Mouse (Mus musculus) erythroblast, embryonic 14.5 days (primary cell): ENCODE results near the gene Ccdc73. TPM values are rescaled to one million over a fixed set of nuclear protein-coding genes. Genes with fewer than 3 reads are reported as not detected.
"Not testable (repeated sequence)": the region's sequence is repeated elsewhere in the genome, so short reads cannot be mapped to it uniquely, and the experiment has no call there.

Experiments used
- H3K27me3 ChIP-seq: 2 replicates; pipeline ENCODE4 v1.6.1; 2012; ENCODE audit warnings: inconsistent platforms; ENCODE audit not compliant: control insufficient read depth
- H3K36me3 ChIP-seq: 2 replicates; pipeline ENCODE4 v1.6.1; 2012; ENCODE audit warnings: mild to moderate bottlenecking, inconsistent platforms; ENCODE audit not compliant: control insufficient read depth
- H3K4me1 ChIP-seq: 2 replicates; pipeline ENCODE4 v1.6.1; 2012; ENCODE audit warnings: inconsistent platforms; ENCODE audit not compliant: control insufficient read depth
- H3K4me3 ChIP-seq: replicated peaks from 2 replicates; pipeline ENCODE3; 2012; ENCODE audit warnings: moderate library complexity, mild to moderate bottlenecking, inconsistent platforms
- H3K9me3 ChIP-seq: 2 replicates; pipeline ENCODE4 v1.6.1; 2012; ENCODE audit warnings: low read length, inconsistent platforms, mixed read lengths; ENCODE audit not compliant: control insufficient read depth
- GATA1 ChIP-seq: IDR thresholded peaks from 2 replicates; pipeline ENCODE4 v1.6.1; 2012; ENCODE audit warnings: low read length, inconsistent platforms, mixed read lengths
- TAL1 ChIP-seq: IDR thresholded peaks from 3 replicates; pipeline ENCODE4 v1.6.1; 2012; ENCODE audit warnings: low read length, inconsistent platforms, mixed read lengths
- polyA plus RNA-seq: library from polyadenylated mRNA; stranded (reverse); fragments of >175 nt; gene quantifications from 2 replicates; pipeline ENCODE4 v1.2.3, GENCODE M21; 2012

Ccdc73 gene
- polyA plus RNA-seq, 1 experiment, result not detected

- TF ChIP-seq TAL1 (no peak), GATA1 (no peak)
- no peaks in the 10 kb centered on the region; the same call in 1 of the 2 replicates for H3K9me3 ChIP-seq
- peaks cover 6% of the 10 kb centered on the region for H3K4me1 ChIP-seq
- peaks cover 50% of the 10 kb centered on the region for H3K27me3 ChIP-seq
- no peaks in the 10 kb centered on the region for H3K36me3 ChIP-seq
- no peak overlapping the region for H3K4me3 ChIP-seq
These were observed 19.1 kb upstream of the Ccdc73 start for GRCm38 (mm10) chr2:104848235-104849161.

GRCm38 (mm10) chr2:104849276-104849990 is 18.2 kb upstream of the Ccdc73 start, which contains the start of gene Prrg4:
TSS of gene Prrg4 (minus strand) at chr2:104849876.
- Histone ChIP-seq H3K36me3 (no peaks in the 10 kb centered on the region), H3K27me3 (peaks cover 51% of the 10 kb centered on the region), H3K4me3 (peak within 1 kb of the TSS; percentile 46), H3K9me3 (no peaks in the 10 kb centered on the region; the same call in 1 of the 2 replicates), H3K4me1 (peaks cover 6% of the 10 kb centered on the region)
- no peak for TF ChIP-seq GATA1
- no peak for TF ChIP-seq TAL1

GRCm38 (mm10) chr2:104849991-104850359 is 17.6 kb upstream of the Ccdc73 start:
- H3K36me3 ChIP-seq, result no peaks in the 10 kb centered on the region
- H3K9me3 ChIP-seq, result no peaks in the 10 kb centered on the region; the same call in 1 of the 2 replicates
- H3K27me3 ChIP-seq, result peaks cover 51% of the 10 kb centered on the region
- TF ChIP-seq GATA1 (no peak), TAL1 (no peak)
- peaks cover 6% of the 10 kb centered on the region for H3K4me1 ChIP-seq
- H3K4me3 ChIP-seq, result no peak overlapping the region

GRCm38 (mm10) chr2:104851686-104852085 is 15.9 kb upstream of the Ccdc73 start:
- Histone ChIP-seq H3K4me1 (peaks cover 6% of the 10 kb centered on the region), H3K4me3 (no peak overlapping the region), H3K36me3 (no peaks in the 10 kb centered on the region), H3K27me3 (peaks cover 51% of the 10 kb centered on the region), H3K9me3 (no peaks in the 10 kb centered on the region; the same call in 1 of the 2 replicates)
- TF ChIP-seq GATA1 (no peak), TAL1 (no peak)

GRCm38 (mm10) chr2:104852546-104852945 is 15.1 kb upstream of the Ccdc73 start:
- Histone ChIP-seq H3K9me3 (no peaks in the 10 kb centered on the region; the same call in 1 of the 2 replicates), H3K27me3 (peaks cover 49% of the 10 kb centered on the region), H3K36me3 (no peaks in the 10 kb centered on the region), H3K4me3 (no peak overlapping the region), H3K4me1 (peaks cover 6% of the 10 kb centered on the region)
- TF ChIP-seq TAL1 (no peak), GATA1 (no peak)

- Histone ChIP-seq H3K9me3 (no peaks in the 10 kb centered on the region), H3K27me3 (peaks cover 27% of the 10 kb centered on the region), H3K4me3 (no peak overlapping the region), H3K4me1 (no peaks in the 10 kb centered on the region), H3K36me3 (no peaks in the 10 kb centered on the region)
- TF ChIP-seq TAL1 (no peak), GATA1 (no peak)
These were observed 12.8 kb upstream of the Ccdc73 start for GRCm38 (mm10) chr2:104854836-104855235.

GRCm38 (mm10) chr2:104855732-104856131 is 11.9 kb upstream of the Ccdc73 start:
- TF ChIP-seq TAL1, result no peak
- no peak for TF ChIP-seq GATA1
- no peaks in the 10 kb centered on the region for H3K36me3 ChIP-seq

GRCm38 (mm10) chr2:104856218-104856617 is 11.4 kb upstream of the Ccdc73 start:
- Histone ChIP-seq H3K4me1 (no peaks in the 10 kb centered on the region), H3K27me3 (peaks cover 13% of the 10 kb centered on the region), H3K4me3 (no peak overlapping the region), H3K9me3 (no peaks in the 10 kb centered on the region), H3K36me3 (no peaks in the 10 kb centered on the region)
- TF ChIP-seq GATA1 (no peak), TAL1 (no peak)

More at GRCm38 (mm10) chr2:104855732-104856131, 11.9 kb upstream of the Ccdc73 start:
- no peaks in the 10 kb centered on the region for H3K9me3 ChIP-seq
- H3K27me3 ChIP-seq, result peaks cover 18% of the 10 kb centered on the region
- H3K4me3 ChIP-seq, result no peak overlapping the region
- no peaks in the 10 kb centered on the region for H3K4me1 ChIP-seq

- H3K4me1 ChIP-seq, H3K4me3 ChIP-seq, H3K36me3 ChIP-seq, H3K27me3 ChIP-seq, H3K9me3 ChIP-seq: not testable (repeated sequence)
These were observed 9.5 kb upstream of the Ccdc73 start for GRCm38 (mm10) chr2:104858083-104858482.
